Mouse (Mus musculus) small intestine, adult 2 months (tissue): ENCODE results near the gene Zfp91. TPM values are rescaled to one million over a fixed set of nuclear protein-coding genes. Genes with fewer than 3 reads are reported as not detected.
A peak's percentile ranks its signal among the peaks of the same experiment; 100 is the strongest.

Source experiments
- H3K27ac ChIP-seq: fragments of 200-500 bp; 2 replicates; pipeline ENCODE4 v1.5.1; 2012; ENCODE audit warnings: low read depth, low read length, control low read depth, inconsistent platforms; ENCODE audit not compliant: insufficient read depth
- H3K27me3 ChIP-seq: fragments of 200-500 bp; 2 replicates; pipeline ENCODE4 v1.6.1; 2012; ENCODE audit warnings: mild to moderate bottlenecking, moderate library complexity, low read length, inconsistent platforms; ENCODE audit not compliant: control insufficient read depth, insufficient read depth
- H3K36me3 ChIP-seq: fragments of 200-500 bp; 2 replicates; pipeline ENCODE4 v1.6.1; 2012; ENCODE audit warnings: mild to moderate bottlenecking, low read length, control low read depth, inconsistent platforms; ENCODE audit not compliant: control insufficient read depth, insufficient read depth
- H3K4me1 ChIP-seq: fragments of 200-500 bp; 2 replicates; pipeline ENCODE4 v1.6.1; 2012; ENCODE audit warnings: low read length, inconsistent platforms, mixed read lengths; ENCODE audit not compliant: control insufficient read depth, insufficient read depth, insufficient read length
- H3K4me3 ChIP-seq: fragments of 200-500 bp; 2 replicates; pipeline ENCODE4 v1.5.1; 2012; ENCODE audit warnings: low read depth, mild to moderate bottlenecking, control low read depth, inconsistent platforms, low read length, moderate library complexity
- CTCF ChIP-seq: fragments of 200-500 bp; IDR thresholded peaks from 2 replicates; pipeline ENCODE4 v1.5.1; 2012; ENCODE audit warnings: low read depth, mild to moderate bottlenecking, control low read depth, inconsistent platforms, low read length, moderate library complexity, mixed read lengths; ENCODE audit not compliant: insufficient replicate concordance, insufficient read length; ENCODE audit errors: extremely low read depth
- POLR2A ChIP-seq: fragments of 200-500 bp; IDR thresholded peaks from 2 replicates; pipeline ENCODE4 v1.6.1; 2012; ENCODE audit warnings: low read depth, mild to moderate bottlenecking, control low read depth, inconsistent platforms, low read length, moderate library complexity
- WGBS: fragments of 180-500 bp; shearing (Covaris S2); methylation state at CpG from one replicate; pipeline ENCODE4 v1.1.7; 2018; 5-methylcytosine and 5-hydroxymethylcytosine counted together
- polyA plus RNA-seq: library from polyadenylated mRNA; depleted of rRNA; stranded (reverse); fragments of >200 nt; gene quantifications from 2 replicates; pipeline ENCODE4 v1.2.3, GENCODE M21; 2012

Zfp91 gene
- polyA plus RNA-seq, 1 experiment = 8.0 TPM

DNA sequence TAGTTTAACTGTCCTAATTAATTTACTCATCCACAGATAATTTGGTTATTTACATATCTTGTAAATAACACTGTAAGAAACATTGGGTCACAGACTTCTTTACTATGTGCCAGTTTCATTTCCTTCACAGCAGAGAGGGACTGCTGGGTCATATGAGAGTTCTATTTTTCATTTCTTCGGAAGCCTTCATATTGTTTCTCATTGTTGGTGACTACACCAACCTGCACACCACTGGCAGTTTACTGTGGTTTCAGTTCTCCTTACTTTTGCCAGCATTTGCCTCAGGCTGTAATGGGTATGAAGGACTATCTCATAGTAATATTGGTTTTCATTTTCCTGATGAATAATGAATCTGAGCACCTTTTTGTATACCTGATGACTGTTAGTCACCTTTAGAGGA lies 22.6 kb upstream of the Zfp91 start:
- no peak for TF ChIP-seq POLR2A
- no peak for TF ChIP-seq CTCF
- Histone ChIP-seq H3K27ac (no peak overlapping the region), H3K4me1 (no peaks in the 10 kb centered on the region), H3K36me3 (no peaks in the 10 kb centered on the region), H3K4me3 (no peak overlapping the region), H3K27me3 (no peaks in the 10 kb centered on the region)
- 75% methylated on average over 1 of the region's 1 CpGs for WGBS

DNA sequence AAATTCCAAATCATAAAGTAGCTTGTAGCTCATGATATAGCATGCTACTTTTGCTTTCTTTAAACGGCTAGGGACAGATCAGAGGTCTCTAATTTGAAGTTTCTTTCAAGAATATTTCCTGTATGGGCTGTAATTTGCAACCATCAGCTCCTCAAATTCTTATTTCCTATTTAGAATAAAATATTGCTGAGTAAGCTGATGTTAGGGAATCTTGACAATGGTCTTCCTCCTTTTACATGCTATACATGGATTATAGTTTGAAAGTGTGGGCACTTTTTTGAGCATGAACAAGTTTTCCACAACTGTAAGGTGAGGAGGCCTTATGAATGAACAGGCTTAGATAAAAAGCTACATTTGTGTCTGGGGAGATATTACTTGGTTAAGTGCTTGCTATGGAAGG lies 18.0 kb upstream of the Zfp91 start:
- Histone ChIP-seq H3K36me3 (0 out of 2 replicates have a peak, but pooled peaks cover 1% of the 10 kb centered on the region), H3K4me1 (no peaks in the 10 kb centered on the region), H3K27ac (no peak overlapping the region), H3K27me3 (no peaks in the 10 kb centered on the region), H3K4me3 (no peak overlapping the region)
- TF ChIP-seq POLR2A (no peak), CTCF (no peak)
- 71% methylated on average over 1 of the region's 1 CpGs for WGBS

GRCm38 (mm10) chr19:12812644-12813364 lies 16.9 kb upstream of the Zfp91 start:
- TF ChIP-seq POLR2A (no peak), CTCF (no peak)
- Histone ChIP-seq H3K36me3 (0 out of 2 replicates have a peak, but pooled peaks cover 1% of the 10 kb centered on the region), H3K4me1 (no peaks in the 10 kb centered on the region), H3K27me3 (no peaks in the 10 kb centered on the region), H3K27ac (no peak overlapping the region), H3K4me3 (no peak overlapping the region)
- WGBS = 75% methylated on average over 1 of the region's 1 CpGs

- WGBS = 45% methylated on average over 2 of the region's 2 CpGs
- H3K27ac ChIP-seq = no peak overlapping the region
- peaks cover 2% of the 10 kb centered on the region; the same call in 1 of the 2 replicates for H3K4me1 ChIP-seq
- no peak for TF ChIP-seq CTCF
- TF ChIP-seq POLR2A = no peak
- H3K36me3 ChIP-seq = no peaks in the 10 kb centered on the region
- H3K4me3 ChIP-seq = no peak overlapping the region
- H3K27me3 ChIP-seq = no peaks in the 10 kb centered on the region
These were observed 10.3 kb upstream of the Zfp91 start for GRCm38 (mm10) chr19:12806214-12806613.

DNA sequence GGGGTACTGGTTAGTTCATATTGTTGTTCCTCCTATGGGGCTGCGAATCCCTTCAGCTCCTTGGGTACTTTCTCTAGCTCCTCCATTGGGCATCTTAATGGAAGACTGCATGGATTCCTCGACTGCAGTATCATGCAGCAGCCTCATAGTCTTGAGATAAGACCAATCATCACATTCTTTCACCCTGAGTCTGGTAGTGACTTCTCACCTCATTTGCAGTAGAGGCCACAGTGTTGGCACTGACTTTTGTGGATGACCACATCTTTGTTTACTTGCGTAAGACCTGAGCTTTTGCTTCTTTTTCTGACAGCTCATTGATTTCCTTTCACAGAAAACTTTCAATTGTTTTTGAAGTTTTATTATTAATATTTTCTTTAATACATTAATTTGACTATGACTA lies 9.8 kb upstream of the Zfp91 start:
- WGBS = 80% methylated on average over 3 of the region's 3 CpGs
- TF ChIP-seq POLR2A (no peak), CTCF (no peak)
- H3K27ac ChIP-seq = no peak overlapping the region
- H3K4me1 ChIP-seq = peaks cover 2% of the 10 kb centered on the region; the same call in 1 of the 2 replicates
- H3K4me3 ChIP-seq = no peak overlapping the region
- H3K36me3 ChIP-seq = no peaks in the 10 kb centered on the region
- H3K27me3 ChIP-seq = no peaks in the 10 kb centered on the region

DNA sequence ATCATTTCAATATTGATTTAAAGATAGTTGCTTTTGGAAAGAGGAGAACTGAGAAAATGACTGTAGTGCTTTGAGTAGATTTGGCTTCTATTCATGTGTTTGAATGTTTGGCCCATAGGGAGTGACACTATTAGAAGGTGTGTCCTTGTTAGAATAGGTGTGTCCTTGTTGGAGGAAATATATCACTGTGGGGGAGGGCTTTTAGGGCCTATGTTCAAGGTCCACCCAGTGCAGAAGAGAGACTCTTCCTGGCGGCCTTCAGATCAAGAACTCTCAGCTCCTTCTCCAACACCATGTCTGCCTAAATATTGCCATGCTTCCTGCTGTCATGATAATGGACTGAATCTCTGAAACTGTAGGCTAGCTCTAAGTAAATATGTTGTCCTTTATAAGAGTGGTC lies 8.3 kb upstream of the Zfp91 start:
- 29% methylated on average over 1 of the region's 1 CpGs for WGBS
- peaks cover 2% of the 10 kb centered on the region; the same call in 1 of the 2 replicates for H3K4me1 ChIP-seq

GRCm38 (mm10) chr19:12802830-12803229 lies 6.9 kb upstream of the Zfp91 start:
- WGBS = 79% methylated on average over 3 of the region's 3 CpGs
- H3K4me1 ChIP-seq = peaks cover 2% of the 10 kb centered on the region; the same call in 1 of the 2 replicates
- TF ChIP-seq CTCF = no peak
- TF ChIP-seq POLR2A = no peak
- H3K27ac ChIP-seq = no peak overlapping the region
- no peak overlapping the region for H3K4me3 ChIP-seq
- H3K27me3 ChIP-seq = no peaks in the 10 kb centered on the region
- H3K36me3 ChIP-seq = no peaks in the 10 kb centered on the region

More for the DNA sequence above, 8.3 kb upstream of the Zfp91 start:
- H3K27me3 ChIP-seq = no peaks in the 10 kb centered on the region
- H3K4me3 ChIP-seq = no peak overlapping the region
- no peaks in the 10 kb centered on the region for H3K36me3 ChIP-seq
- no peak for TF ChIP-seq CTCF
- TF ChIP-seq POLR2A = no peak
- H3K27ac ChIP-seq = peak overlapping the region; percentile 7; the same call in 1 of the 2 replicates
